Mouse (Mus musculus) liver, embryonic 16.5 days (tissue): ENCODE measurements around the gene Traf2. TPM values are rescaled to one million over a fixed set of nuclear protein-coding genes. Genes with fewer than 3 reads are reported as not detected.

ENCODE experiments used
- ATAC-seq: fragments of 200-750 bp; cut with Nextera tagmentation; 2 replicates; pipeline ENCODE4 v1.8.0; 2017; ENCODE audit warnings: low read depth, mild to moderate bottlenecking, moderate number of reproducible peaks, moderate library complexity
- H3K27ac ChIP-seq: fragments of 300-500 bp; sonication (generic); 2 replicates; pipeline ENCODE4 v1.5.1; 2014; ENCODE audit warnings: mild to moderate bottlenecking, low read length
- H3K27me3 ChIP-seq: fragments of 300-500 bp; sonication (generic); 2 replicates; pipeline ENCODE4 v1.6.1; 2014; ENCODE audit warnings: low read depth, low read length, mixed read lengths; ENCODE audit not compliant: control insufficient read depth, insufficient read depth
- H3K36me3 ChIP-seq: fragments of 300-500 bp; sonication (generic); 2 replicates; pipeline ENCODE4 v1.6.1; 2014; ENCODE audit warnings: mild to moderate bottlenecking; ENCODE audit not compliant: control insufficient read depth, insufficient read depth
- H3K4me1 ChIP-seq: fragments of 300-500 bp; sonication (generic); 2 replicates; pipeline ENCODE4 v1.6.1; 2014; ENCODE audit warnings: low read depth, low read length, mixed read lengths; ENCODE audit not compliant: control insufficient read depth
- H3K4me2 ChIP-seq: fragments of 300-500 bp; sonication (generic); 2 replicates; pipeline ENCODE4 v1.6.1; 2014; ENCODE audit warnings: low read depth, low read length, mixed read lengths
- H3K4me3 ChIP-seq: fragments of 300-500 bp; sonication (generic); 2 replicates; pipeline ENCODE4 v1.5.1; 2014; ENCODE audit warnings: low read depth, mild to moderate bottlenecking, low read length
- H3K9ac ChIP-seq: fragments of 300-500 bp; sonication (generic); 2 replicates; pipeline ENCODE4 v1.6.1; 2014; ENCODE audit warnings: low read depth, low read length
- H3K9me3 ChIP-seq: fragments of 300-500 bp; sonication (generic); replicated peaks from 2 replicates; pipeline ENCODE4 v1.6.1; 2016; ENCODE audit warnings: low read length; ENCODE audit not compliant: control insufficient read depth
- WGBS: fragments of 180-500 bp; shearing (Covaris S2); extraction: QIAGEN DNeasy Blood & Tissue Kit; methylation state at CpG from one replicate; pipeline ENCODE4 v1.1.7; 2014; ENCODE audit not compliant: insufficient replicate concordance; 5-methylcytosine and 5-hydroxymethylcytosine counted together
- polyA plus RNA-seq: library from polyadenylated mRNA; unstranded; fragments of >200 nt; fragmentation: Nextera tagmentation; extraction: Ambion mirVana; gene quantifications from 2 replicates; pipeline ENCODE4 v1.2.1, GENCODE M21; 2015

Traf2 gene
- polyA plus RNA-seq, result 13.0 and 13.3 TPM in 2 replicates

DNA sequence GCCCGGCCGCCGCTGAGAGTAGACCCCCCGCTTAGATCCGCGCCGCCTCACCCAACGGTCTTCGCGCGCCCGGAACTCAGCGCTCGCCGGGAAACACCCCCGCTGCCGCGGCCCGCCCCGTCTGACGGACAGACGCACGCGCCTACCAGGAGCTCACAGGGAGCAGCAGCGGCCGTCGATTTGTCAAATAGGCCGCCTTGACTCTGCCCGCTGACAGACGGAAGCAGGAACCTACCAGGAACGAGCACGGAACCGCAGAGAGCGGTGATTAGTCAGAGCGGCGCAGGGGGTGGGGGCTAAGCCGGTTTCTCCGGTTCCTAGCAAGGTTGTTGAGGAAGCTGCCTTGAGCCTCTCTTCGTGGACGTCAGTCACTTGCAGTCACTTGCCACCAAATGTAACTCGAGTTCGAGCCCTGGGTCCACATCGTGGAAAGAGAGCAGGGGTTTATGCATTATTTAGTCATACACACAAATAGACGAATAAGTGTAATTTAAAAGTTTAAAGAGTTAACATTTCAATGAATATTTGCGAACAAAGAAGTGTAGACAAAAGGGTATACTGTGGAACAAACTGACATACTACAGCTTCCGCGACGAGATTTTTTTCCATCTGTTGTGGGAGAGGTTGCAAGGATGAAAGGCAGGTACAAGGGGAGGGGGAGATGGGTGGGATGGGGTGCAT, at the start of gene Traf2:
Gene Traf2 (minus strand): TSS at position 130 of the 681 bp plus-strand sequence.
- peak within 1 kb of the TSS; percentile 76 for H3K27ac ChIP-seq

GRCm38 (mm10) chr2:25591863-25592262, 45.1 kb upstream of the Traf2 start:
- Histone ChIP-seq H3K9me3 (no peaks in the 10 kb centered on the region), H3K4me1 (no peaks in the 10 kb centered on the region), H3K9ac (no peak overlapping the region), H3K27ac (no peak overlapping the region), H3K27me3 (no peaks in the 10 kb centered on the region), H3K4me3 (no peak overlapping the region), H3K36me3 (peaks cover 35% of the 10 kb centered on the region), H3K4me2 (no peak overlapping the region)
- no peak for ATAC-seq
- WGBS, result 62% methylated on average over 2 of the region's 2 CpGs

More for the DNA sequence above, at the start of gene Traf2:
- Histone ChIP-seq H3K4me3 (peak within 1 kb of the TSS; percentile 86), H3K9me3 (no peaks in the 10 kb centered on the region), H3K4me1 (peaks cover 16% of the 10 kb centered on the region), H3K4me2 (peak within 1 kb of the TSS; percentile 83), H3K36me3 (no peaks in the 10 kb centered on the region; the same call in 1 of the 2 replicates), H3K9ac (peak within 1 kb of the TSS; percentile 85), H3K27me3 (no peaks in the 10 kb centered on the region)
- WGBS, result 3% methylated on average over 48 of the region's 48 CpGs
- ATAC-seq, result peak; percentile 99

- no peaks in the 10 kb centered on the region for H3K27me3 ChIP-seq
- H3K4me1 ChIP-seq, result no peaks in the 10 kb centered on the region
- no peaks in the 10 kb centered on the region for H3K9me3 ChIP-seq
- WGBS, result 75% methylated on average over 8 of the region's 8 CpGs
- H3K9ac ChIP-seq, result no peak overlapping the region
- ATAC-seq, result peak; percentile 38; the same call in 1 of the 2 replicates
- H3K4me2 ChIP-seq, result no peak overlapping the region
- H3K36me3 ChIP-seq, result peaks cover 19% of the 10 kb centered on the region
- H3K4me3 ChIP-seq, result no peak overlapping the region
- H3K27ac ChIP-seq, result no peak overlapping the region
Observed at GRCm38 (mm10) chr2:25588227-25588907, 41.6 kb upstream of the Traf2 start.

DNA sequence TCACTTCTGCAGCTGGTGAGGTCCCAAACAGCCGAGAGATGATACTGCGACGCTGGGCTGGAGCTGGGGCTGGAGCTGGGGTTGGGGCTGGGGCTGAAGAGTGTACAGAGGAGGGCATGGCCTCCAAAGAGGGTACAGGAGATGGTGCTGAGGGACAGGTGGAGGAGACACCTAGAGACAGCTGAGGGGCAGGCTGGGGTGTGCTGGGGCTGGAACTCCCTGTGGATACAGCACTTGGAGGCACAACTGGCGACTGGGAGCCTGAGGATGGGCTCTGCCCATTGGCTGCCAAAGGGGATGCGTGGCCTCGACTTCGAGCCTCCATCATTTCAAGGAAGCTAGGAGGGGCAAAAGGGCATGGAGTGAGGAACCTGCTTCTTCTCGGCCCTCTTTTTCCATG, 40.5 kb upstream of the Traf2 start:
- Histone ChIP-seq H3K27me3 (no peaks in the 10 kb centered on the region), H3K9ac (no peak overlapping the region), H3K4me1 (peaks cover 4% of the 10 kb centered on the region), H3K9me3 (no peaks in the 10 kb centered on the region), H3K4me3 (no peak overlapping the region), H3K4me2 (no peak overlapping the region), H3K36me3 (peaks cover 12% of the 10 kb centered on the region), H3K27ac (no peak overlapping the region)
- 76% methylated on average over 8 of the region's 8 CpGs for WGBS
- no peak for ATAC-seq

DNA sequence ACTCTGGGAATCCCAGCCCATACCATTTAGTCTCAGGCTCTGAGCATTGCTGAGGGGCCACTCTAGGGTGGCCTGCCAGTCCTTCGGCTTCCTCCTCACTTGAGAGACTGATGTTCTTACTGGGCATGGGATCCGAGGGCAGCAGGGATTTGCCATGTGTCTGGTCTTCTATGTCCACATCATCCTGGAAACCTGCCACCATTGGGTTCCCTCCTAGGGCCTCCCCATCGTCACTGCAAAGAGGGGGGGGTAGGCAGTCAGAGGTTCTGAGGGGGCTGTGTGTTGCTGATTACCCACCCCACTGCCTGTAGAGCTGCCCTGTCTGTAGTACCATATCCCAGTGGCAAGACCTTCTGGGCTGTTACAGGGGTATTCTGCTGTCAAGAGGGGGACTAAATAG, 38.9 kb upstream of the Traf2 start:
- peaks cover 6% of the 10 kb centered on the region for H3K36me3 ChIP-seq
- no peak for ATAC-seq

GRCm38 (mm10) chr2:25584856-25585255, 38.1 kb upstream of the Traf2 start:
- H3K9me3 ChIP-seq, result no peaks in the 10 kb centered on the region
- no peak overlapping the region for H3K9ac ChIP-seq
- ATAC-seq, result no peak
- H3K4me1 ChIP-seq, result peaks cover 23% of the 10 kb centered on the region
- H3K36me3 ChIP-seq, result peaks cover 2% of the 10 kb centered on the region; the same call in 1 of the 2 replicates
- no peak overlapping the region for H3K4me3 ChIP-seq
- 75% methylated on average over 4 of the region's 4 CpGs for WGBS
- peaks cover 16% of the 10 kb centered on the region for H3K27me3 ChIP-seq
- H3K4me2 ChIP-seq, result no peak overlapping the region
- no peak overlapping the region for H3K27ac ChIP-seq

More for the DNA sequence above, 38.9 kb upstream of the Traf2 start:
- peaks cover 8% of the 10 kb centered on the region for H3K27me3 ChIP-seq
- WGBS, result 73% methylated on average over 3 of the region's 3 CpGs
- H3K4me1 ChIP-seq, result peaks cover 19% of the 10 kb centered on the region
- H3K9ac ChIP-seq, result no peak overlapping the region
- no peak overlapping the region for H3K4me2 ChIP-seq
- no peak overlapping the region for H3K27ac ChIP-seq
- H3K9me3 ChIP-seq, result no peaks in the 10 kb centered on the region
- H3K4me3 ChIP-seq, result no peak overlapping the region

GRCm38 (mm10) chr2:25584152-25584551, 37.4 kb upstream of the Traf2 start:
- 80% methylated on average over 3 of the region's 3 CpGs for WGBS
- Histone ChIP-seq H3K27me3 (peaks cover 23% of the 10 kb centered on the region), H3K36me3 (peaks cover 2% of the 10 kb centered on the region; the same call in 1 of the 2 replicates)

DNA sequence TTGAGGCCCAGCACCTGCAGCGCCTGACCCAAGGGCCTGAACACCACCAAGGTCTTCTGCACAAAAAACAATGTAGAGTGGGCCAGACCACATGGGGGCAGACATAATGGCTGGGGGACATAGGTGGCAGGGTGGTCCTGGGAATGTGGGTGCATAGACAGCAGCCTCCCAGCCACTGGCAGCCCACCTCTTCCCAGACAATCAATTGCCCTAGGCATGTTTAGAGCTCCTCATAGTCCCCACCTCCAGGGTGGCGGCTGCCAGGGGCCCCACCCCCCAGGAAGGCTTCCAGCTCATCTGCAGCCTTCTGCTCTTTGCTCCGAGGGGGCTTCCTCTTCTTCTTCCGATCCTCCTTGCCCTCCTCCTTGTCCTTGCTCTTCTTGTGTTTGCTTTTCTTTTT, 36.8 kb upstream of the Traf2 start:
- H3K4me3 ChIP-seq, result no peak overlapping the region
- no peaks in the 10 kb centered on the region for H3K9me3 ChIP-seq
- WGBS, result 71% methylated on average over 4 of the region's 4 CpGs
- no peak for ATAC-seq
- no peak overlapping the region for H3K9ac ChIP-seq
- no peak overlapping the region for H3K4me2 ChIP-seq
- H3K27me3 ChIP-seq, result peaks cover 28% of the 10 kb centered on the region
- H3K27ac ChIP-seq, result no peak overlapping the region
- H3K4me1 ChIP-seq, result peaks cover 33% of the 10 kb centered on the region
- peaks cover 2% of the 10 kb centered on the region; the same call in 1 of the 2 replicates for H3K36me3 ChIP-seq

More at GRCm38 (mm10) chr2:25584152-25584551, 37.4 kb upstream of the Traf2 start:
- Histone ChIP-seq H3K9me3 (no peaks in the 10 kb centered on the region), H3K27ac (no peak overlapping the region), H3K4me1 (peaks cover 30% of the 10 kb centered on the region), H3K9ac (no peak overlapping the region), H3K4me2 (no peak overlapping the region), H3K4me3 (no peak overlapping the region)
- no peak for ATAC-seq

DNA sequence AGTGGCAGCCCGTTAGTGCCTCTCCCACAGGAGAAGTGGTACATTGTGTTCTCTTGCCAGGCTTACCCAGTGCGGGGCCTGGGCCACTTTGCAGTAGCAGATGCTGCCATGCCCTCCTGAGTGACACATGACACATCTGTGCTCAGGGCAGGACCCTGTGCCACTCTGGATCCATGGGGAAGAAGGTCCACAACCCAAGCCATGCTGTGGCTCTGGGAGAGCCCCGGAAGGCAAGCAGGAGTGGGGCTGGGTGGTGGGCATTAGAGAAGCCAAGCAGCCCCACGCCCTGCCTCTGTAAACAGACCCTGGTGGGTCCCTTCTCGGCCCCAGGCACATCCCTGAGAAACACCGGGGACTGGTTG, 36.4 kb upstream of the Traf2 start:
- H3K36me3 ChIP-seq, result peaks cover 2% of the 10 kb centered on the region; the same call in 1 of the 2 replicates
- H3K27me3 ChIP-seq, result peaks cover 33% of the 10 kb centered on the region
- WGBS, result 82% methylated on average over 6 of the region's 6 CpGs
- no peak overlapping the region for H3K27ac ChIP-seq
- no peaks in the 10 kb centered on the region for H3K9me3 ChIP-seq
- H3K4me2 ChIP-seq, result no peak overlapping the region
- H3K4me1 ChIP-seq, result peaks cover 34% of the 10 kb centered on the region
- ATAC-seq, result no peak
- no peak overlapping the region for H3K4me3 ChIP-seq
- H3K9ac ChIP-seq, result no peak overlapping the region
